Mouse (Mus musculus) embryo, embryonic 11 days (tissue): ENCODE results near the gene Cxcl2.
A peak's percentile ranks its signal among the peaks of the same experiment; 100 is the strongest.

Experiments
- DNase-seq: peaks from one replicate; pipeline ENCODE4 v3.0.0-alpha.2; 2015

Gene Cxcl2

GRCm38 (mm10) chr5:90903339-90904020, at the start of gene Cxcl2:
Gene Cxcl2, plus strand, starts transcription at chr5:90903871.
- DNase-seq, result peak; percentile 37

- peak; percentile 17 for DNase-seq
Observed at GRCm38 (mm10) chr5:90855308-90856230, 48.1 kb upstream of the Cxcl2 start.

- no peak for DNase-seq
Observed at GRCm38 (mm10) chr5:90857463-90857862, 46.2 kb upstream of the Cxcl2 start.

- no peak for DNase-seq
Observed at GRCm38 (mm10) chr5:90858429-90858828, 45.2 kb upstream of the Cxcl2 start.

GRCm38 (mm10) chr5:90859031-90859430, 44.6 kb upstream of the Cxcl2 start:
- DNase-seq, result no peak

- no peak for DNase-seq
Observed at GRCm38 (mm10) chr5:90861876-90862375, 41.7 kb upstream of the Cxcl2 start.

- DNase-seq, result no peak
Observed at GRCm38 (mm10) chr5:90866770-90867169, 36.9 kb upstream of the Cxcl2 start.

GRCm38 (mm10) chr5:90872377-90872776, 31.3 kb upstream of the Cxcl2 start:
- DNase-seq, result no peak

- DNase-seq, result no peak
Observed at GRCm38 (mm10) chr5:90876045-90876444, 27.6 kb upstream of the Cxcl2 start.

GRCm38 (mm10) chr5:90876471-90877172, 27.0 kb upstream of the Cxcl2 start:
- no peak for DNase-seq

GRCm38 (mm10) chr5:90877173-90877512, 26.5 kb upstream of the Cxcl2 start:
- DNase-seq, result no peak

GRCm38 (mm10) chr5:90879307-90880014, 24.2 kb upstream of the Cxcl2 start:
- DNase-seq, result no peak

- no peak for DNase-seq
Observed at GRCm38 (mm10) chr5:90880335-90880850, 23.3 kb upstream of the Cxcl2 start.

- no peak for DNase-seq
Observed at GRCm38 (mm10) chr5:90881021-90881420, 22.6 kb upstream of the Cxcl2 start.

GRCm38 (mm10) chr5:90881682-90882081, 22.0 kb upstream of the Cxcl2 start:
- no peak for DNase-seq

- DNase-seq, result no peak
Observed at GRCm38 (mm10) chr5:90882146-90882545, 21.5 kb upstream of the Cxcl2 start.

- DNase-seq, result no peak
Observed at GRCm38 (mm10) chr5:90884628-90885242, 18.9 kb upstream of the Cxcl2 start.

GRCm38 (mm10) chr5:90888661-90889060, 15.0 kb upstream of the Cxcl2 start:
- DNase-seq, result no peak

GRCm38 (mm10) chr5:90890519-90891463, 12.9 kb upstream of the Cxcl2 start, which contains the start of gene Cxcl1:
Gene Cxcl1, plus strand, starts transcription at chr5:90891241.
- peak; percentile 66 for DNase-seq

- no peak for DNase-seq
Observed at GRCm38 (mm10) chr5:90891464-90891813, 12.2 kb upstream of the Cxcl2 start.

GRCm38 (mm10) chr5:90894231-90894630, 9.4 kb upstream of the Cxcl2 start:
- no peak for DNase-seq
